Mouse (Mus musculus): ENCODE results near the gene Lypd5.

- TF ChIP-seq CTCF (IDR thresholded peaks at IDR 0.05; ENCODE audit: low read depth), result peak; percentile 30; the same call in 1 of the 2 replicates
- TF ChIP-seq EP300 (IDR thresholded peaks at IDR 0.05; ENCODE audit: low read depth), result no peak
These were observed 8.9 kb downstream of the Lypd5 start for GRCm38 (mm10) chr7:24357899-24358298.
